Mouse (Mus musculus) naive thymus-derived CD4-positive, alpha-beta T cell, adult 2 months (primary cell): ENCODE measurements at regions not wholly inside any gene's neighbourhood (a gene's known extent, or its start where the extent isn't known, plus 50 kb on each side); places are given as distances from the start of the nearest gene placed in this dataset.

Experiments used
- DNase-seq: peaks from one replicate; pipeline ENCODE4 v3.0.0-alpha.2; 2011; ENCODE audit warnings: low read depth

- DNase-seq, result no peak
These were observed 243.9 kb downstream of the Gadd45g start for GRCm38 (mm10) chr13:52090365-52090764.

- DNase-seq, result no peak
These were observed 248.3 kb downstream of the Gadd45g start for GRCm38 (mm10) chr13:52094785-52095184.

GRCm38 (mm10) chr13:52096506-52096905 is 250.0 kb downstream of the Gadd45g start:
- no peak for DNase-seq

GRCm38 (mm10) chr13:52105989-52106642 is 259.6 kb downstream of the Gadd45g start:
- DNase-seq, result no peak

DNA sequence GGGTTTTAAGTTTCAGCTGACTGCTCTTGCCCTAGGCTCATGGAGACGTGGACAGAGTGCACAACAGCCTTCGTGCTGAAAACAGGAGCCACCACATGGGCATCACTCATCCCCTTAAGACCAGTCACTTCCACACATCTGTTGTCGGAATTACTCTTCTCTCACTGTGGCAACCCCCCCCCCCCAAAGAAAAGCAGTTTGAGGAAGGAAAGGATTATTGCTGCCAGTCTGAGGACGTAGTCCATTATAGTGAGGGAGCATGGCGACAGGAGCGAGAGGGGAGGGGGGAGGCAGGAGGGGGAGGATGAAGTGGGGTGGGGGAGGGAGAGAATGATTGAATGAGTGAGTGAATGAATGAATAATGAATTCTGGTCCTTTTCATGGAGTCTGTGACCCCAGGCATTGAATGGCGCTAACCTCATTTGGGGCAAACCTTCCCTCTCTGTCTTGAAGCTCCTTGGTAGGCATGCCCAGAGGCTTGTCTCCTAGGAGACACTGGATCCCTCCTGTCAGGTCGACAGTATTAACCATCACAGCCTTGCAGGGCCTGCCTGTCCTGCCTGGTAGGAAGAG is 262.0 kb downstream of the Gadd45g start:
- no peak for DNase-seq

DNA sequence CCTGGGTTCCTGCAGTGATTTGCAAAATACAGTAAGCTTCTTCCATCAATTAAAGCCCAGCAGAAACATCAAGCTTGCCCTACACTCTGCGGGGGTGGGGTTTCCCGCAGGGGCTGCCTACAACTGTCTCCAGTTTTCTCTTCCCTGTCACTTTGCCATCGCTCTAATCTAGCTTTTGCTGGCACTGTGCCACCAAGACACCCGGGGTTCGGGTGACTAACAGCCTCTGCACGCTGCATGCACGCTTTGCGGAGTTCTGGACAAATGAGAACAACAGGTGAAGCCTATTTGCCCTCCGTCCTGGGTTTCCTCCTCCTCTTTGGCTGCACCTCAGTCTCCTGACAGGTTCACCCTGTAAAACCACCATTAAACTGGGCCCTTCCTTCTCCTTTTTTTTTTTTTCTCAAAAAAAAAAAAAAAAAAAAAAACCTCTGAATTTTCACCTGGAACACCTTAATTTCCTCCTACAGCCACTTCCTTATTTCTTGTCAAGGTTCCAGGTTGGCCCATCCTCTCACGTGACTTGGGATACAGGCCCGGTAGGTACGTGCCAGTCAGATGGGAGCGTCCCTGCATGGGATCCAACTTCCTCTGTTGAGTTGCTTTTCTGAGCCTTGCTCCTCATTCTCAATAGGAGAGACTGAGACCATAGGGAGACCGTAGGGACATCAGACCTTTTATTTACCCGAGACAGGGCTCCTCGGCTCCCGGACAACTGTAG is 262.7 kb downstream of the Gadd45g start:
- DNase-seq, result no peak

- DNase-seq, result no peak
These were observed 264.3 kb downstream of the Gadd45g start for GRCm38 (mm10) chr13:52110750-52111149.

DNA sequence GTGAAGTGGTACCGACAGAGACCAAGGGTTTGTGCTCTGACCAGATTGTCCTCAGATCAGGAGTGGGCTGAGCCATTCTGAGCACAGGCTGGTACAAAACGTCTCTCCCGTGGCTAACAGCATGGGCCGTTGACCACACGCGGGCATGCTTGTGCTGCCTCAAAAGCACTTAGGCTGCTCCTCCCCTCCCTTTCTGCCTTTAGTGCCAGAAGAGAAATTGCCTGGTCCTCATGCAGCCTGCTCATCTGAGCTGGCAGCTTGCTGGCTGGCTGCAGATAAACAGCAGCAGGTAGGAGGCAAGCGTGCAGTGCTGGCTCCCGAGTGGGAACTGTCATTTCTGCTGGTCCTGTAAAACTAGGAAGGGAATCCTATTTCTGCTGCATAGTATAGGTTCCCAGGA is 267.1 kb downstream of the Gadd45g start:
- DNase-seq, result no peak

GRCm38 (mm10) chr13:52114431-52114830 is 268.0 kb downstream of the Gadd45g start:
- DNase-seq, result no peak

DNA sequence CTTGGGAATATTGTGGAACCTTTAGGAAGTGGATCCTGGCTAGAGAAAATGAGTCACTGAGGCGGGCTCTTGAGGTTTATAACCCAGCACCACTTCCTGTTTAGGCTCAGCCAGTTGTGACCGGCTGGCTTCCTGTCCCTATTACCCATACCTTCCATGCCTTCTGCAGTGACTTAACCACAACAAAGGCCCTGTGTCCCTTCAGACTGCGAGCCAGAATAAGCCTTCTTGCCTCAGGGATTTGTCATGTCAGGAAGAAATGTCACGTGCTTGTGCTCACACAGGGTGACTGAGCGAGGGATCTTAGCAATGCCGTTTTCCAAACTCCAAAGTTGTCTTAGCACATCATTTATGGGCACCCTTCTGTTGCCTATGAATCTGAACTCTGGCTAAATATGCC is 268.5 kb downstream of the Gadd45g start:
- DNase-seq, result peak; percentile 33

DNA sequence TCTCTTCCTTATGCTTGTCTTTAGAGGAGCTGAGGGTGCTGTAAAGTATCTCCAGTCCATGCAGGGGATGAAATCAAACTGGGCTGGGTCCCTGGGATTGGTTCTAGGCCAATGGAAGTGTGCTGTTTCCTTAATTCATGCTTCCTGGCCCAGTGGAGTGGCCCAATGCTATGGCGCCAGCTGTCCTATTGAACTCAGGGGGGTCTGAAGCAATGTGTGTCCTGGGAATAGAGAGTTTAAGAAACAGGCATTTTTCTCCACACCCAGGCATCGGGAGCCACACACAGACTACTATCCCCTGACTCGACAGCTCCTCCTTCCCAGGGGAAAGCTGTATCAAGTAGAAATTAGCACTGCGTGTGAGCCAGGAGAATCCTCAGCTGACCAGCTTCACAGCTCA is 269.8 kb downstream of the Gadd45g start:
- DNase-seq, result no peak

DNA sequence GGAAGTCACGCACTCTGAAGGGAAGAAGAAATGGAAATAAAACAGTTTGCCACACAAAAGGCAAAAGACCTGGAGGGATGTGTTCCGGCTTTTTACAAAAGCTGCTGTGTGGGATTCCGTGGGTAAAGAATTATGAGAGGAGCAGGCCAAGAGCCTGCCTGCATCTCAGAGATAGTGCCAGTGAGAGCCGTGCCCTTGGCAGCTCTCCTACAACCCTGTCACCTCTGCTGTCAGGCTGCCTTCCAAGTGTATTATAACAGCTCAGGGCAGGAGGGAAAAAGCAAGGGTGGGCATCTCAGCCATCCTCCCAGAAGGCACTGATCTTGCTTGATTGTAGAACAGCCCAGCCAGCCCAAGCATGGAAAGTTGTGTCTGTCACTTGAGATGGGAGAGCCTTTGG is 270.3 kb downstream of the Gadd45g start:
- DNase-seq, result no peak

GRCm38 (mm10) chr13:52120795-52121194 is 274.3 kb downstream of the Gadd45g start:
- no peak for DNase-seq

DNA sequence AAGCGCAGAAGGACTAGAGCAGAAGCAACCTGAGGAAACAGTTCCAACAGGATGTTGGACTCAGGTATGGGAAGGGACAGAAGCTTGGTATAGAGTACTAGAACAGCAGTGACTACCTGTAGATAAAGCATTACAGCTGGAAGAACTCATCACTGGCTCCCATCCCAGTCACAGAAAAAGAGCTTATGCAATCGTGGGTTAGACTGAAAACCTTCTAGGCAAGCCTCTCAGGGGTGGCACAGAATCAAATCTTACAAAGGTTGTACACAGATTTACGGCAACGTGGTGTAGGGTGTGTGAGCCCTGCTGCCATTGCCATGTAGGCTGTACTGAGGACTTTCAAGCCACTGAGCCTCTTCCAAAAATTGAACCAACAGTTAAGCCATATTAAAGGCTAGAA is 278.6 kb downstream of the Gadd45g start:
- DNase-seq, result no peak

DNA sequence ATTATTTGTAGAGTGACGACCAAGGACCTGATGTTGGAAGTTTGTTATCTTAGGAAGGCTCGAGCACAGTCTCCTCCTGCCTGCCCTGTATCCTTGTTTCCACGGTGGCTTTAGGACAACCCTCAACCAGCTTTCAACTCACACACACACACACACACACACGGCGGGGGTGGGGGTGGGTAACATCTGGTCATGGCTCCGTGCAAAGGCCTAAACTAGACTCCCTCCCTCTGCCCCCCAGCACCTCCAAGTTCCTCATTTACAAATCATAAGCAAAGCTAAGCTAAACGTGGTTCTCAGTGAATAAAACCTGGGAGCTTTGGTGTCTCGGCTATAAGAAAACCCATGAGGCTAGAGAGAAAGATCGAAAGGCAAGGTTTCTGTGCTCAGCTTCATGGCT is 281.3 kb downstream of the Gadd45g start:
- DNase-seq, result no peak

- DNase-seq, result no peak
These were observed 283.0 kb downstream of the Gadd45g start for GRCm38 (mm10) chr13:52129466-52129865.

DNA sequence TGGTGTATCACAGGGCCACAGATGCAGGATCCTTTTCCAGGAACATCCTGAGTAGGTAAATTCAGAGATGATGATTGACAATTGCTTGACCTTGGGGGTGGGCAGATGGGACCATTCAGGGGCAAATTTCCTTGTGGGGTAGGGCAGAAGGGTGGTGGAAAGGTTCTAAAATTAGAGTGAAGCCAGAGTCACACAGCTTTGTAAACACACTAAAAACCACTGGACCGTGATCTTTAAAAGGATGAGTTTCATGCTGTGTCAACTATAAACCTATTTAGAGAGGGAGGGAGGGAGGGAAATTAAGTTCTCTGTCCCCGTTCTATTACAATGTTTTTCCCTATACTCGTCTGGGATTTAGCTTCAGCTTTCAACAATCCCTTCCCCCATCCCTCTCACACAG is 286.7 kb downstream of the Gadd45g start:
- no peak for DNase-seq

DNA sequence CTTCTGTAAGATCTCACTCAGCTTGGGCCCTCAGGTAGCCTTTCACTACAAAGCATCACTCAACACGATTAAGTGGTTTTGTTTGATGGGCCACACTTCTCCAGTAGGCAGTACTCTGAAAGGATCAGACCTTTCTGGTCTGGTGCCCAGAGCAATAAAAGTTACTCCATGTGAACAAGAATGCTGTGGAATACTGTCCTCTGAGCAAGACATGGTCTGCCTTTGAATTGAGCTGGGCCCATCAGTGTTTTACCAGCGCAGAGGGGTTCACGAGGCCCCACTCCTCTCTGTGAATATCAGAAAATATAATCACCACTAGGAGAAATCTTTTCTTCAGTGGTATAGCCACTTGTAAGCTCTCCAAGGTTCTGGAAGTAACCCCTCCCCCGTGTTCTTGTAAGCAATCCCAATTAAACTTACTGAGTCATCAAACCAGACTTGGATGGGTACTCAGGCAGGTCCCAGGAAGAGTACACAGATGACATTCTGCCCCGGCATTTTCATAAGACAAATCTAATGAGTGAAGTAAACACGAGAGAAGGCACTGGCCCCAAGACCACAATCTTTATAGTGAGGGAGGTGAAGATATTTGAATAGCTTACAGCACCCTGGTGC is 292.0 kb downstream of the Gadd45g start:
- no peak for DNase-seq

- DNase-seq, result no peak
These were observed 292.8 kb downstream of the Gadd45g start for GRCm38 (mm10) chr13:52139140-52139809.

DNA sequence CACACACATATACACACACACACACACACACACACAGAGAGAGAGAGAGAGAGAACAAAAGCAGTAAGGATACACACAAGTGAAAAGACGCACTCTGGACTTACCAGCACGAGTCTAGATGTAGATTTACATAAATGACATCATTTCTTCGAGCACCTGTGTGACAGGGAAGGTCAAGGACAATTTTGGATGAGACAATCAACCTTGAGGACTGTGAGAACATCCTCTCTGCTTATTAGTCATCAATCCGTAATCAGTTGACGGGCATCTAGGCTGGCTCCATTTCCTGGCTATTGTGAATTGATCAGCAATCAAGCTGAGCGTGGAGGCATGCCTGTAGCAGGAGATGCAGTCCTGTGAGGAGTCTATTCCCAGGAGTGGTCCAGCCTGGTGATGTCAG is 293.7 kb downstream of the Gadd45g start:
- DNase-seq, result no peak

DNA sequence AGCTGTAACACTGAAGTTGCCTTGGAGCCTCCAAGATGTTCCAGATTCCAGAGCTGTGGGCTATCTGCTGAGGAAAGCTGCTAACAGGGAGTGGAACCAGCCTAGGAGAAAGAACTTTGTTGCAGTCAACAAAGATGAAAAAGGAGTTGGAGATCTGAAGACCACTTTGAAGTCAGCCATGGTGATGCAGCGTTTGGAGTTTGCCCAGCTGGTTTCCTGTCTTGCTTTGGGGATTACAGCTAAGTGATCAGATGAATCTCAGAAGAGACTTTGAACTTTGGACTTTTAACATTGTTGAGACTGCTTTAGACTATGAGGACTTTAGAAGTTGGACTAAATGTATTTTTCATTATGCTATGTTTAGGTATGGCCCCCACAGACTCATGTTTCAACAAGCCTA is 297.6 kb downstream of the Gadd45g start:
- DNase-seq, result peak; percentile 54

DNA sequence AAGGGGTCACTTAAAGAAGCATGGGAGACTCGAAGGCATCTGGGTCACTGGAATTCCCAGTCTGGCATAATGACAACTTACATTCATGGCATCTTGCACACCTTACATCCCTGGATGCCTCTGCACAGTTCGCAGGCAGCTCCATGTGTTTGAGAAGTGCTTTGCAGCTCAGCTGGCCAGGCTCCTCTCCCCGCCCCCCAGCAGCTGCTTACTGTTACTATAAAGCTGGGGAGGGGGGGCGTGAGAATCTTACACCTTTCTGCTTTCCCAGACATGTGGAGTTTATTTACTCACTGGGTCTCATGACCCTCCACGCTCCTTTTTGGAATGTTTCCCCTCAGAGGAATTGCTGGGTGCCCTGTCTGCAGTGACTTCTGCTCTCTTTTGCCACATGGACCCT is 299.4 kb downstream of the Gadd45g start:
- no peak for DNase-seq

GRCm38 (mm10) chr13:52150281-52150680 is 303.8 kb downstream of the Gadd45g start:
- DNase-seq, result no peak
